ENCODE assay signal across 23 mouse cellular contexts in the genomic region with DNA sequence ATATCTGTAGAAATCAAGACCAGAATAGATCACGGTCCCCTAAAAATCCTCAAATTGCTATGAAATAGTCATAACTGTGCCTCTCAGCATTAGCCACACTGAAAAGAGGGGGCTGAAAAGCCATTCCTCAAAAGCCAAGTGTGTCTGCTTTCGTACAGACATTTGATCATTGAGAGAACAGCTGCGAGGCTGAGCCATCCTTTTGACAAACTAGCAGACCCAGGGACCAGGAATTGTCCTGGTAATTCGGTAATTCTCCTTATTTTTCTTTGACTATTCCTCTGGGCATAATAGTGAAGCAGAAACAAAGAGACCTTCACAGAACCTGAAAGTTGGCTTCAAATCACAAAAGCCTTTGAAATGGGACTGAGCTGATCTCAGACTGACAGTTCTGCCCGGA.
"Had no signal": no experiment of that assay in that cellular context is flagged by ENCODE, and none has a peak within 500 bp of the region (broad histone marks: within the 10 kb centered on the region; RNA-seq: fewer than 3 reads in every experiment).

No protein-coding gene starts in this region.

- H3K9me3 ChIP-seq: heart, embryonic 10.5 days; heart, embryonic 12.5 days; hindbrain, embryonic 10.5 days; hindbrain, embryonic 12.5 days; intestine, embryonic 15.5 days; limb, embryonic 13.5 days had no signal

- H3K9ac ChIP-seq: heart, embryonic 12.5 days; hindbrain, embryonic 12.5 days; hindbrain, embryonic 14.5 days; intestine, embryonic 15.5 days; limb, embryonic 13.5 days had no signal

- H3K27ac ChIP-seq: heart, embryonic 10.5 days; hindbrain, embryonic 10.5 days; hindbrain, embryonic 12.5 days; hindbrain, embryonic 14.5 days; intestine, embryonic 15.5 days; layer of hippocampus, adult 2 months; left cerebral cortex, adult 2 months; limb, embryonic 13.5 days had no signal

- ATAC-seq: hindbrain, embryonic 16.5 days; inflammation-experienced regulatory T-cells, adult 6 months; intestine, embryonic 15.5 days; intestine, postnatal 0 days had no signal

- H3K4me1 ChIP-seq: heart, embryonic 10.5 days; heart, embryonic 12.5 days; hindbrain, embryonic 12.5 days; intestine, embryonic 15.5 days; limb, embryonic 13.5 days had no signal

- H3K36me3 ChIP-seq: heart, embryonic 10.5 days; heart, embryonic 12.5 days; hindbrain, embryonic 10.5 days; hindbrain, embryonic 12.5 days; intestine, embryonic 15.5 days; limb, embryonic 13.5 days had no signal

- DNase-seq: gastrocnemius, postnatal 14 days; gastrocnemius, postnatal 36 days; heart, adult 18-20 months; heart, postnatal 10 days; heart, postnatal 4 days; kidney, adult 18-20 months; kidney, adult 8-10 months; kidney, postnatal 10 days; kidney, postnatal 25 days; kidney, postnatal 4 days; liver had no signal

- H3K27me3 ChIP-seq: heart, embryonic 12.5 days; hindbrain, embryonic 12.5 days; intestine, embryonic 15.5 days; limb, embryonic 13.5 days had no signal

- H3K4me3 ChIP-seq: heart, embryonic 10.5 days; heart, embryonic 12.5 days; hindbrain, embryonic 10.5 days; hindbrain, embryonic 12.5 days; intestine, embryonic 15.5 days; layer of hippocampus, adult 2 months; left cerebral cortex, adult 2 months; limb, embryonic 13.5 days had no signal

- H3K4me2 ChIP-seq: heart, embryonic 12.5 days; hindbrain, embryonic 12.5 days; hindbrain, embryonic 14.5 days; intestine, embryonic 15.5 days; limb, embryonic 13.5 days had no signal
